Mouse (Mus musculus): ENCODE results near the gene Klhl31. TPM values are rescaled to one million over a fixed set of nuclear protein-coding genes. Genes with fewer than 3 reads are reported as not detected.

Gene Klhl31
- polyA plus RNA-seq, 1 experiment from 2014 or later = 0.05 TPM

GRCm38 (mm10) chr9:77617751-77618150, 18.5 kb upstream of the Klhl31 start:
- Histone ChIP-seq H3K9me3 (replicated peaks; ENCODE audit: control insufficient read depth, low read length) (no peaks in the 10 kb centered on the region), H3K27me3 (replicated peaks; ENCODE audit: control insufficient read depth, insufficient read depth, low read length) (no peaks in the 10 kb centered on the region), H3K27ac (ENCODE audit: low read depth, low read length) (no peak overlapping the region), H3K4me3 (ENCODE audit: low read depth, low read length) (no peak overlapping the region), H3K9ac (ENCODE audit: low read length) (no peak overlapping the region), H3K36me3 (ENCODE audit: control insufficient read depth, insufficient read depth, low read length) (no peaks in the 10 kb centered on the region), H3K4me1 (ENCODE audit: control insufficient read depth, insufficient read depth, low read length) (no peaks in the 10 kb centered on the region; the same call in 1 of the 2 replicates), H3K4me2 (ENCODE audit: low read length) (no peak overlapping the region)
- DNase-seq (ENCODE audit: low spot score) (no peak), ATAC-seq (no peak)
- 81% methylated on average over 6 of the region's 6 CpGs for whole genome bisulfite sequencing

GRCm38 (mm10) chr9:77618392-77618791, 17.9 kb upstream of the Klhl31 start:
- WGBS = 88% methylated on average over 2 of the region's 2 CpGs
- Histone ChIP-seq H3K27me3 (replicated peaks; ENCODE audit: control insufficient read depth, insufficient read depth, low read length) (no peaks in the 10 kb centered on the region), H3K4me1 (ENCODE audit: control insufficient read depth, insufficient read depth, low read length) (no peaks in the 10 kb centered on the region; the same call in 1 of the 2 replicates), H3K9ac (ENCODE audit: low read length) (no peak overlapping the region), H3K9me3 (replicated peaks; ENCODE audit: control insufficient read depth, low read length) (no peaks in the 10 kb centered on the region), H3K4me2 (ENCODE audit: low read length) (no peak overlapping the region), H3K27ac (ENCODE audit: low read depth, low read length) (no peak overlapping the region), H3K4me3 (ENCODE audit: low read depth, low read length) (no peak overlapping the region), H3K36me3 (ENCODE audit: control insufficient read depth, insufficient read depth, low read length) (no peaks in the 10 kb centered on the region)
- DNase-seq (ENCODE audit: low spot score) = no peak
- no peak for ATAC-seq

- Histone ChIP-seq H3K4me1 (ENCODE audit: control insufficient read depth, insufficient read depth, low read length) (no peaks in the 10 kb centered on the region; the same call in 1 of the 2 replicates), H3K9ac (ENCODE audit: low read length) (no peak overlapping the region), H3K27ac (ENCODE audit: low read depth, low read length) (no peak overlapping the region), H3K27me3 (replicated peaks; ENCODE audit: control insufficient read depth, insufficient read depth, low read length) (no peaks in the 10 kb centered on the region), H3K36me3 (ENCODE audit: control insufficient read depth, insufficient read depth, low read length) (no peaks in the 10 kb centered on the region), H3K9me3 (replicated peaks; ENCODE audit: control insufficient read depth, low read length) (no peaks in the 10 kb centered on the region), H3K4me3 (ENCODE audit: low read depth, low read length) (no peak overlapping the region), H3K4me2 (ENCODE audit: low read length) (no peak overlapping the region)
- WGBS = 86% methylated on average over 6 of the region's 6 CpGs
- DNase-seq (ENCODE audit: low spot score) (no peak), ATAC-seq (peak; percentile 46; the same call in 1 of the 2 replicates)
These were observed 16.2 kb upstream of the Klhl31 start for GRCm38 (mm10) chr9:77620077-77620476.

GRCm38 (mm10) chr9:77620482-77620881, 15.8 kb upstream of the Klhl31 start:
- WGBS = 24% methylated on average over 2 of the region's 2 CpGs
- Histone ChIP-seq H3K4me2 (ENCODE audit: low read length) (no peak overlapping the region), H3K9me3 (replicated peaks; ENCODE audit: control insufficient read depth, low read length) (no peaks in the 10 kb centered on the region), H3K36me3 (ENCODE audit: control insufficient read depth, insufficient read depth, low read length) (no peaks in the 10 kb centered on the region), H3K4me1 (ENCODE audit: control insufficient read depth, insufficient read depth, low read length) (no peaks in the 10 kb centered on the region; the same call in 1 of the 2 replicates), H3K27ac (ENCODE audit: low read depth, low read length) (no peak overlapping the region), H3K4me3 (ENCODE audit: low read depth, low read length) (no peak overlapping the region), H3K27me3 (replicated peaks; ENCODE audit: control insufficient read depth, insufficient read depth, low read length) (no peaks in the 10 kb centered on the region), H3K9ac (ENCODE audit: low read length) (no peak overlapping the region)
- ATAC-seq = peak; percentile 75; the same call in 1 of the 2 replicates
- peak; percentile 76 for DNase-seq (ENCODE audit: low spot score)

GRCm38 (mm10) chr9:77622874-77623273, 13.4 kb upstream of the Klhl31 start:
- ATAC-seq = peak; percentile 58; the same call in 1 of the 2 replicates
- H3K27ac ChIP-seq (ENCODE audit: low read depth, low read length) = no peak overlapping the region
- H3K9ac ChIP-seq (ENCODE audit: low read length) = no peak overlapping the region
- no peak overlapping the region for H3K4me2 ChIP-seq (ENCODE audit: low read length)
- H3K9me3 ChIP-seq (replicated peaks; ENCODE audit: control insufficient read depth, low read length) = no peaks in the 10 kb centered on the region
- WGBS = 0% methylated on average over 1 of the region's 1 CpGs
- H3K4me3 ChIP-seq (ENCODE audit: low read depth, low read length) = no peak overlapping the region
- no peaks in the 10 kb centered on the region; the same call in 1 of the 2 replicates for H3K4me1 ChIP-seq (ENCODE audit: control insufficient read depth, insufficient read depth, low read length)
- peak; percentile 59 for DNase-seq (ENCODE audit: low spot score)
- no peaks in the 10 kb centered on the region for H3K36me3 ChIP-seq (ENCODE audit: control insufficient read depth, insufficient read depth, low read length)
- H3K27me3 ChIP-seq (replicated peaks; ENCODE audit: control insufficient read depth, insufficient read depth, low read length) = no peaks in the 10 kb centered on the region

GRCm38 (mm10) chr9:77623318-77624050, 12.8 kb upstream of the Klhl31 start:
- no peaks in the 10 kb centered on the region; the same call in 1 of the 2 replicates for H3K4me1 ChIP-seq (ENCODE audit: control insufficient read depth, insufficient read depth, low read length)
- no peak overlapping the region for H3K27ac ChIP-seq (ENCODE audit: low read depth, low read length)
- H3K4me2 ChIP-seq (ENCODE audit: low read length) = no peak overlapping the region
- H3K27me3 ChIP-seq (replicated peaks; ENCODE audit: control insufficient read depth, insufficient read depth, low read length) = no peaks in the 10 kb centered on the region
- H3K36me3 ChIP-seq (ENCODE audit: control insufficient read depth, insufficient read depth, low read length) = no peaks in the 10 kb centered on the region
- H3K4me3 ChIP-seq (ENCODE audit: low read depth, low read length) = no peak overlapping the region
- 91% methylated on average over 6 of the region's 6 CpGs for WGBS
- DNase-seq (ENCODE audit: low spot score) (no peak), ATAC-seq (no peak)
- H3K9ac ChIP-seq (ENCODE audit: low read length) = no peak overlapping the region
- no peaks in the 10 kb centered on the region for H3K9me3 ChIP-seq (replicated peaks; ENCODE audit: control insufficient read depth, low read length)

- H3K4me2 ChIP-seq (ENCODE audit: low read length) = no peak overlapping the region
- WGBS = 85% methylated on average over 5 of the region's 5 CpGs
- H3K4me3 ChIP-seq (ENCODE audit: low read depth, low read length) = no peak overlapping the region
- ATAC-seq (no peak), DNase-seq (ENCODE audit: low spot score) (no peak)
- no peaks in the 10 kb centered on the region for H3K27me3 ChIP-seq (replicated peaks; ENCODE audit: control insufficient read depth, insufficient read depth, low read length)
- H3K36me3 ChIP-seq (ENCODE audit: control insufficient read depth, insufficient read depth, low read length) = no peaks in the 10 kb centered on the region
- H3K27ac ChIP-seq (ENCODE audit: low read depth, low read length) = no peak overlapping the region
- H3K9me3 ChIP-seq (replicated peaks; ENCODE audit: control insufficient read depth, low read length) = no peaks in the 10 kb centered on the region
- H3K4me1 ChIP-seq (ENCODE audit: control insufficient read depth, insufficient read depth, low read length) = no peaks in the 10 kb centered on the region; the same call in 1 of the 2 replicates
- H3K9ac ChIP-seq (ENCODE audit: low read length) = no peak overlapping the region
These were observed 12.1 kb upstream of the Klhl31 start for GRCm38 (mm10) chr9:77624171-77624570.

- H3K4me1 ChIP-seq (ENCODE audit: control insufficient read depth, insufficient read depth, low read length) = no peaks in the 10 kb centered on the region
- H3K9ac ChIP-seq (ENCODE audit: low read length) = no peak overlapping the region
- 88% methylated on average over 10 of the region's 10 CpGs for WGBS
- no peak overlapping the region for H3K27ac ChIP-seq (ENCODE audit: low read depth, low read length)
- H3K4me3 ChIP-seq (ENCODE audit: low read depth, low read length) = no peak overlapping the region
- H3K27me3 ChIP-seq (replicated peaks; ENCODE audit: control insufficient read depth, insufficient read depth, low read length) = no peaks in the 10 kb centered on the region
- H3K36me3 ChIP-seq (ENCODE audit: control insufficient read depth, insufficient read depth, low read length) = no peaks in the 10 kb centered on the region
- H3K9me3 ChIP-seq (replicated peaks; ENCODE audit: control insufficient read depth, low read length) = no peaks in the 10 kb centered on the region
- DNase-seq (ENCODE audit: low spot score) (no peak), ATAC-seq (no peak)
- no peak overlapping the region for H3K4me2 ChIP-seq (ENCODE audit: low read length)
These were observed 7.6 kb upstream of the Klhl31 start for GRCm38 (mm10) chr9:77628676-77629075.

- ATAC-seq (no peak), DNase-seq (ENCODE audit: low spot score) (no peak)
- 76% methylated on average over 5 of the region's 5 CpGs for WGBS
- H3K9ac ChIP-seq (ENCODE audit: low read length) = no peak overlapping the region
- H3K4me1 ChIP-seq (ENCODE audit: control insufficient read depth, insufficient read depth, low read length) = no peaks in the 10 kb centered on the region
- H3K27me3 ChIP-seq (replicated peaks; ENCODE audit: control insufficient read depth, insufficient read depth, low read length) = no peaks in the 10 kb centered on the region
- H3K9me3 ChIP-seq (replicated peaks; ENCODE audit: control insufficient read depth, low read length) = no peaks in the 10 kb centered on the region
- no peak overlapping the region for H3K4me2 ChIP-seq (ENCODE audit: low read length)
- no peak overlapping the region for H3K27ac ChIP-seq (ENCODE audit: low read depth, low read length)
- no peak overlapping the region for H3K4me3 ChIP-seq (ENCODE audit: low read depth, low read length)
- no peaks in the 10 kb centered on the region for H3K36me3 ChIP-seq (ENCODE audit: control insufficient read depth, insufficient read depth, low read length)
These were observed 6.6 kb upstream of the Klhl31 start for GRCm38 (mm10) chr9:77629708-77630107.

All from forebrain, embryonic 14.5 days (tissue).